Mouse (Mus musculus) forebrain, embryonic 12.5 days (tissue): ENCODE measurements around the gene Megf8. TPM values are rescaled to one million over a fixed set of nuclear protein-coding genes. Genes with fewer than 3 reads are reported as not detected.

Experiments used
- ATAC-seq: fragments of 200-750 bp; cut with Nextera tagmentation; 2 replicates; pipeline ENCODE4 v1.8.0; 2017; ENCODE audit warnings: moderate TSS enrichment; ENCODE audit not compliant: low FRiP score
- H3K27ac ChIP-seq: fragments of 300-500 bp; sonication (generic); 2 replicates; pipeline ENCODE4 v1.5.1; 2016; ENCODE audit warnings: mild to moderate bottlenecking
- H3K27me3 ChIP-seq: fragments of 300-500 bp; sonication (generic); 2 replicates; pipeline ENCODE4 v1.6.1; 2016; ENCODE audit warnings: mild to moderate bottlenecking
- H3K36me3 ChIP-seq: fragments of 300-500 bp; sonication (generic); replicated peaks from 2 replicates; pipeline ENCODE4 v1.6.1; 2016; ENCODE audit warnings: mild to moderate bottlenecking
- H3K4me1 ChIP-seq: fragments of 300-500 bp; sonication (generic); 2 replicates; pipeline ENCODE4 v1.6.1; 2016
- H3K4me2 ChIP-seq: fragments of 300-500 bp; sonication (generic); 2 replicates; pipeline ENCODE4 v1.6.1; 2016; ENCODE audit warnings: mild to moderate bottlenecking, moderate library complexity
- H3K4me3 ChIP-seq: fragments of 300-500 bp; sonication (generic); replicated peaks from 2 replicates; pipeline ENCODE4 v1.5.1; 2016; ENCODE audit warnings: mild to moderate bottlenecking
- H3K9ac ChIP-seq: fragments of 300-500 bp; sonication (generic); 2 replicates; pipeline ENCODE4 v1.6.1; 2016; ENCODE audit warnings: mild to moderate bottlenecking
- H3K9me3 ChIP-seq: fragments of 300-500 bp; sonication (generic); 2 replicates; pipeline ENCODE4 v1.6.1; 2016
- WGBS: fragments of 180-500 bp; shearing (Covaris S2); methylation state at CpG from one replicate; pipeline ENCODE4 v1.1.7; 2016; 5-methylcytosine and 5-hydroxymethylcytosine counted together
- polyA plus RNA-seq: library from polyadenylated mRNA; unstranded; fragments of >200 nt; fragmentation: Nextera tagmentation; extraction: Ambion mirVana; gene quantifications from 2 replicates; pipeline ENCODE4 v1.2.1, GENCODE M21; 2016

The Megf8 gene
- 18.5 and 18.8 TPM in 2 replicates for polyA plus RNA-seq

- H3K4me3 ChIP-seq = peak within 1 kb of the TSS; percentile 52
- peak within 1 kb of the TSS; percentile 99 for H3K4me2 ChIP-seq
- H3K9me3 ChIP-seq = no peaks in the 10 kb centered on the region
- peak within 1 kb of the TSS; percentile 79 for H3K27ac ChIP-seq
- H3K36me3 ChIP-seq = no peaks in the 10 kb centered on the region
- H3K9ac ChIP-seq = peak within 1 kb of the TSS; percentile 80
- peaks cover 41% of the 10 kb centered on the region for H3K4me1 ChIP-seq
- under 1% methylated on average over 52 of the region's 52 CpGs for WGBS
- ATAC-seq = peak; percentile 98
- H3K27me3 ChIP-seq = peaks cover 43% of the 10 kb centered on the region
These were observed at the start of gene Megf8 for GRCm38 (mm10) chr7:25316532-25317445. Gene Megf8 (plus strand): TSS chr7:25317164.

DNA sequence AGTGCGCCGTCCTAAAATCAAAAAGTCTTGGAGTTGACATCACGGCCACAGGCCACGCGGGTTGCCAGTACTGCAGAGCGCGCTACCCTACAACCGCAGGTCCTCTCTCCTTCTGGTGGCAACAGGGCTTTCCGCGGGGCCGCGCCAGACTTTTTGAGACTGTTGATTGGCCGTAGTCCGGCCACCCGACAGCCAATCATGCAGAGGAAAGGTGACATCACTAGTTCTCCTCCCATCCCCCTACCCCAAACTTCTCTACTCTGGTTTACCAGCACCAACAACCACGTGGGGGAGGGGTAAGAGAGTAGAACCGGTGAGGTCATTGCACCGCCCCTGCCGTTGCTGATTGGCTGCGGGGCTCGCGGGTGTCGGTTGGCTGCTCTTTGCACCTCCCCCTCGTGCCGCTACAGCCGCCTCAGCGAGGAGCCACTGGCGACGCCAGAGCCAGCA, 49.6 kb upstream of the Megf8 start, which contains the start of gene Cic:
Cic (plus strand) TSS at position 404 of the 450 bp plus-strand sequence.
- no peaks in the 10 kb centered on the region for H3K9me3 ChIP-seq
- H3K36me3 ChIP-seq = peaks cover 13% of the 10 kb centered on the region
- H3K4me1 ChIP-seq = peaks cover 23% of the 10 kb centered on the region
- peak within 1 kb of the TSS; percentile 87 for H3K9ac ChIP-seq
- no peaks in the 10 kb centered on the region for H3K27me3 ChIP-seq
- under 1% methylated on average over 29 of the region's 29 CpGs for WGBS
- peak; percentile 87 for ATAC-seq
- peak within 1 kb of the TSS; percentile 69 for H3K4me3 ChIP-seq
- H3K27ac ChIP-seq = peak within 1 kb of the TSS; percentile 89
- peak within 1 kb of the TSS; percentile 68 for H3K4me2 ChIP-seq

GRCm38 (mm10) chr7:25267751-25268463, 49.1 kb upstream of the Megf8 start:
- peak overlapping the region; percentile 89 for H3K27ac ChIP-seq
- H3K9ac ChIP-seq = peak overlapping the region; percentile 87
- H3K27me3 ChIP-seq = no peaks in the 10 kb centered on the region
- peaks cover 23% of the 10 kb centered on the region for H3K4me1 ChIP-seq
- peaks cover 19% of the 10 kb centered on the region for H3K36me3 ChIP-seq
- peak overlapping the region; percentile 69 for H3K4me3 ChIP-seq
- no peaks in the 10 kb centered on the region for H3K9me3 ChIP-seq
- peak; percentile 95 for ATAC-seq
- whole genome bisulfite sequencing = under 1% methylated on average over 33 of the region's 33 CpGs
- H3K4me2 ChIP-seq = peak overlapping the region; percentile 68

DNA sequence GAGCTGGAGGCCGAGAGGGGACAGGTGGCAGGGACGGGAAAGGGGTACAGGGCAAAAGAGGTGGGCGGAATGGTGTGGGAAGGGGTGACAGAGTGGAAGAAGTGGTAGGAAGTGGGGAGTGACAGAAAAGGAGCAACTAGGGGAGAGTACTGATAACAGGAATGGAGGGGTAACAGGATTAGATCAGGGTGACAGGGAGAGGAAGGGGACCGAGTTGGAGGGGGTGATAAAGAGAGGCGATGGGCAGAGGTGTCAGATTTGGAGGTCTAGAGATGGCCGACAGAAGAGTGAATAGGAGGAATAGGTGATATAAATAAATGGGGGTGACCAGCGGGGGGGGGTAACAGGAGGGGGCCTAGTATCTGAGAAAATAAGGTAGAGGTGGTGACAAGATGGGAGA, 48.4 kb upstream of the Megf8 start:
- no peaks in the 10 kb centered on the region for H3K27me3 ChIP-seq
- H3K4me3 ChIP-seq = peak overlapping the region; percentile 69
- H3K9ac ChIP-seq = peak overlapping the region; percentile 87
- WGBS = 6% methylated on average over 7 of the region's 7 CpGs
- no peaks in the 10 kb centered on the region for H3K9me3 ChIP-seq
- H3K4me2 ChIP-seq = peak overlapping the region; percentile 68
- ATAC-seq = 0 out of 2 replicates have a peak, but pooled peaks have one; percentile 0
- peaks cover 26% of the 10 kb centered on the region for H3K36me3 ChIP-seq
- H3K27ac ChIP-seq = peak overlapping the region; percentile 85
- H3K4me1 ChIP-seq = peaks cover 23% of the 10 kb centered on the region

- 52% methylated on average over 4 of the region's 4 CpGs for WGBS
- no peak for ATAC-seq
- no peaks in the 10 kb centered on the region for H3K9me3 ChIP-seq
- H3K27ac ChIP-seq = 0 out of 2 replicates have a peak overlapping the region, but pooled peaks have one; percentile 85
- peaks cover 30% of the 10 kb centered on the region for H3K36me3 ChIP-seq
- peak overlapping the region; percentile 87 for H3K9ac ChIP-seq
- peak overlapping the region; percentile 69 for H3K4me3 ChIP-seq
- peak overlapping the region; percentile 68 for H3K4me2 ChIP-seq
- H3K27me3 ChIP-seq = no peaks in the 10 kb centered on the region
- H3K4me1 ChIP-seq = peaks cover 23% of the 10 kb centered on the region
These were observed 47.9 kb upstream of the Megf8 start for GRCm38 (mm10) chr7:25269029-25269428.

GRCm38 (mm10) chr7:25269545-25270271, 47.3 kb upstream of the Megf8 start:
- peak overlapping the region; percentile 69; the same call in 1 of the 2 replicates for H3K4me3 ChIP-seq
- no peak for ATAC-seq

GRCm38 (mm10) chr7:25270652-25271633, 46.0 kb upstream of the Megf8 start:
- Histone ChIP-seq H3K4me2 (no peak overlapping the region), H3K9me3 (no peaks in the 10 kb centered on the region), H3K27me3 (no peaks in the 10 kb centered on the region), H3K4me3 (no peak overlapping the region), H3K36me3 (peaks cover 30% of the 10 kb centered on the region), H3K9ac (no peak overlapping the region), H3K27ac (no peak overlapping the region), H3K4me1 (peaks cover 29% of the 10 kb centered on the region)
- WGBS = 89% methylated on average over 35 of the region's 35 CpGs
- ATAC-seq = no peak

More at GRCm38 (mm10) chr7:25269545-25270271, 47.3 kb upstream of the Megf8 start:
- Histone ChIP-seq H3K9me3 (no peaks in the 10 kb centered on the region), H3K9ac (peak overlapping the region; percentile 87; the same call in 1 of the 2 replicates), H3K36me3 (peaks cover 30% of the 10 kb centered on the region), H3K27ac (no peak overlapping the region), H3K27me3 (no peaks in the 10 kb centered on the region), H3K4me1 (peaks cover 23% of the 10 kb centered on the region), H3K4me2 (peak overlapping the region; percentile 68)
- WGBS = 88% methylated on average over 8 of the region's 8 CpGs

GRCm38 (mm10) chr7:25271651-25272444, 45.1 kb upstream of the Megf8 start:
- Histone ChIP-seq H3K4me2 (no peak overlapping the region), H3K9me3 (no peaks in the 10 kb centered on the region), H3K4me1 (peaks cover 30% of the 10 kb centered on the region), H3K4me3 (no peak overlapping the region), H3K27ac (peak overlapping the region; percentile 31; the same call in 1 of the 2 replicates), H3K36me3 (peaks cover 30% of the 10 kb centered on the region), H3K27me3 (no peaks in the 10 kb centered on the region), H3K9ac (no peak overlapping the region)
- no peak for ATAC-seq
- WGBS = 90% methylated on average over 30 of the region's 30 CpGs

DNA sequence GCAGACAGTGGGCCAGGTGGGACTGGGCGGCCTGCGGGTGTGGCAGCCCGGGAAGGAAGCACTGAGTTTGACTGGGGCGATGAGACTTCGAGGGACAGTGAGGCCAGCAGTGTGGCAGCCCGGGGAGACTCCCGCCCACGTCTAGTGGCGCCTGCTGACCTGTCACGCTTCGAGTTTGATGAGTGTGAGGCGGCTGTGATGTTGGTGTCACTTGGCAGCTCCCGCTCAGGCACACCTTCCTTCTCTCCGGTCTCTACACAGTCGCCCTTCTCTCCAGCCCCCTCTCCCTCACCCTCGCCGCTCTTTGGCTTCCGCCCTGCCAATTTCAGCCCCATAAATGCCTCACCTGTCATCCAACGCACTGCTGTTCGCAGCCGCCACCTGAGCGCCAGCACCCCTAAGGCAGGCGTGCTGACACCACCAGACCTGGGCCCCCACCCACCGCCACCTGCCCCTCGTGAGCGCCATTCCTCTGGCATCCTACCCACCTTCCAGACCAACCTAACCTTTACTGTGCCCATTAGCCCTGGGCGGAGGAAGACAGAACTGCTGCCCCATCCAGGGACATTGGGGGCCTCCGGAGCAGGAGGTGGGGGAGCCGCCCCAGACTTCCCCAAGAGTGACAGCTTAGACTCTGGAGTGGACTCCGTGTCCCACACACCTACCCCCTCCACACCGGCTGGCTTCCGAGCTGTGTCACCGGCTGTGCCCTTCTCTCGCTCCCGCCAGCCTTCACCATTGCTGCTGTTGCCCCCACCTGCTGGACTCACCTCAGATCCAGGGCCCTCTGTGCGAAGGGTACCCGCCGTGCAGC, 44.3 kb upstream of the Megf8 start:
- 90% methylated on average over 38 of the region's 38 CpGs for WGBS
- no peak overlapping the region for H3K4me2 ChIP-seq
- H3K36me3 ChIP-seq = peaks cover 30% of the 10 kb centered on the region
- H3K9ac ChIP-seq = no peak overlapping the region
- peaks cover 32% of the 10 kb centered on the region for H3K4me1 ChIP-seq
- no peak overlapping the region for H3K27ac ChIP-seq
- no peak for ATAC-seq
- no peak overlapping the region for H3K4me3 ChIP-seq
- no peaks in the 10 kb centered on the region for H3K9me3 ChIP-seq
- no peaks in the 10 kb centered on the region for H3K27me3 ChIP-seq
